8 mouse cellular contexts compared by ENCODE assay signal in genomic region chr11:97152023-97152426, GRCm38 (mm10). TPM values are rescaled to one million over a fixed set of nuclear protein-coding genes. Genes with fewer than 3 reads are reported as not detected.
DNase-seq lines count a peak whose midpoint lies in the region; ATAC-seq lines count a peak whose summit lies in the region.

No protein-coding gene starts in this region.

- H3K4me1 ChIP-seq in embryonic facial prominence, embryonic 10.5 days = peaks cover 55% of the 10 kb centered on the region
- peaks cover 19 to 25% of the 10 kb centered on the region in 2 experiments for H3K4me1 ChIP-seq in heart, embryonic 14.5 days (ENCODE audit: control insufficient read depth in 2 of 2, insufficient read depth in 2 of 2, low read length in 2 of 2)
- H3K4me1 ChIP-seq in midbrain, embryonic 11.5 days (ENCODE audit: control insufficient read depth, insufficient read depth, low read length) = peaks cover 17% of the 10 kb centered on the region

- peak overlapping the region; percentile 80; the same call in 1 of the 2 replicates for H3K9ac ChIP-seq in heart, embryonic 14.5 days (ENCODE audit: low read length)
- peak overlapping the region; percentile 55 for H3K9ac ChIP-seq in midbrain, embryonic 11.5 days (ENCODE audit: low read length)

- H3K4me3 ChIP-seq in embryonic facial prominence, embryonic 10.5 days = peak overlapping the region; percentile 85
- peak overlapping the region; percentile 48 to 75 for H3K4me3 ChIP-seq in heart, embryonic 14.5 days (ENCODE audit: control insufficient read depth in 1 of 2, insufficient read depth in 1 of 2, low read depth in 1 of 2, low read length in 2 of 2)
- peak overlapping the region; percentile 83 for H3K4me3 ChIP-seq in midbrain, embryonic 11.5 days (ENCODE audit: low read depth, low read length)

- H3K9me3 ChIP-seq in embryonic facial prominence, embryonic 10.5 days = no peaks in the 10 kb centered on the region
- H3K9me3 ChIP-seq in heart, embryonic 14.5 days (ENCODE audit: control insufficient read depth, low read length) = no peaks in the 10 kb centered on the region
- no peaks in the 10 kb centered on the region for H3K9me3 ChIP-seq in midbrain, embryonic 11.5 days (ENCODE audit: control insufficient read depth, low read length)

- DNase-seq in urinary bladder, postnatal 36 days (ENCODE audit: low spot score in 2 of 2) = peak; percentile 49 to 58
- DNase-seq in urinary bladder, postnatal 10 days (ENCODE audit: low spot score) = no peak
- DNase-seq in embryonic facial prominence, embryonic 10.5 days (ENCODE audit: low spot score) = peak; percentile 51
- DNase-seq in kidney, postnatal 10 days = peak; percentile 69
- DNase-seq in midbrain, embryonic 11.5 days (ENCODE audit: low spot score, missing footprints) = no peak
- no peak for DNase-seq in layer of hippocampus, adult 9-10 months (ENCODE audit: low spot score)

- H3K36me3 ChIP-seq in embryonic facial prominence, embryonic 10.5 days (replicated peaks) = peaks cover 47% of the 10 kb centered on the region
- H3K36me3 ChIP-seq in heart, embryonic 14.5 days (ENCODE audit: control insufficient read depth, insufficient read depth, low read length) = peaks cover 12% of the 10 kb centered on the region
- H3K36me3 ChIP-seq in midbrain, embryonic 11.5 days (ENCODE audit: control insufficient read depth, insufficient read depth, low read length) = no peaks in the 10 kb centered on the region; the same call in 1 of the 2 replicates

- no peak for ATAC-seq in heart, embryonic 14.5 days (ENCODE audit: insufficient number of reproducible peaks, insufficient read depth, low FRiP score, low read depth)
- ATAC-seq in midbrain, embryonic 11.5 days (ENCODE audit: low FRiP score) = no peak
- ATAC-seq in erythroid progenitor cell, adult 5-6 weeks (replicated peaks; ENCODE audit: low FRiP score, poor library complexity, severe bottlenecking) = no peak

- H3K4me2 ChIP-seq in heart, embryonic 14.5 days (ENCODE audit: low read length) = peak overlapping the region; percentile 95
- peak overlapping the region; percentile 87 for H3K4me2 ChIP-seq in midbrain, embryonic 11.5 days

- H3K27me3 ChIP-seq in embryonic facial prominence, embryonic 10.5 days (replicated peaks; ENCODE audit: low read depth, poor library complexity, severe bottlenecking) = peaks cover 26% of the 10 kb centered on the region
- H3K27me3 ChIP-seq in heart, embryonic 14.5 days (ENCODE audit: control insufficient read depth, insufficient read depth, low read length) = no peaks in the 10 kb centered on the region
- peaks cover 15% of the 10 kb centered on the region for H3K27me3 ChIP-seq in midbrain, embryonic 11.5 days (ENCODE audit: control insufficient read depth, insufficient read depth, low read length)

- WGBS in embryonic facial prominence, embryonic 10.5 days = 2% methylated on average over 11 of the region's 11 CpGs
- WGBS in heart, embryonic 14.5 days = 2% methylated on average over 11 of the region's 11 CpGs
- WGBS in midbrain, embryonic 11.5 days = under 1% methylated on average over 11 of the region's 11 CpGs

- H3K27ac ChIP-seq in embryonic facial prominence, embryonic 10.5 days (replicated peaks) = peak overlapping the region; percentile 10; the same call in 1 of the 2 replicates
- H3K27ac ChIP-seq in heart, embryonic 14.5 days (replicated peaks in 1 of 2; ENCODE audit: control insufficient read depth in 1 of 2, insufficient read depth in 1 of 2, low read depth in 2 of 2, low read length in 2 of 2) = no peak overlapping the region
- no peak overlapping the region; the same call in 1 of the 2 replicates for H3K27ac ChIP-seq in midbrain, embryonic 11.5 days (ENCODE audit: low read depth, low read length)

RNA-seq across cellular contexts. Expression of gene Tbkbp1, which starts 0.7 kb away (rescaled TPM):
- 4.7 and 5.1 TPM in 2 replicates for polyA plus RNA-seq in embryonic facial prominence, embryonic 10.5 days (2016; fragmentation: Nextera tagmentation; extraction: Ambion mirVana)
- 7.1 and 7.3 TPM in 2 replicates for polyA plus RNA-seq in heart, embryonic 14.5 days (2014; fragmentation: Nextera tagmentation; extraction: Ambion mirVana)
- polyA plus RNA-seq in midbrain, embryonic 11.5 days (2014; fragmentation: Nextera tagmentation; extraction: Ambion mirVana) = 2.8 and 3.6 TPM in 2 replicates
- 1.4 and 15.9 TPM in 2 replicates for total RNA-seq in erythroid progenitor cell, adult 5-6 weeks (2015; ENCODE audit: low replicate concordance)
- total RNA-seq in erythroid progenitor cell, adult 5-6 weeks (2017; ENCODE audit: low replicate concordance) = 1.3 TPM in 1 of 2 replicates, not detected in the other

RNA-seq across cellular contexts. Expression of gene Kpnb1, which starts 35.7 kb away (rescaled TPM):
- 85.5 and 85.9 TPM in 2 replicates for polyA plus RNA-seq in embryonic facial prominence, embryonic 10.5 days (2016; fragmentation: Nextera tagmentation; extraction: Ambion mirVana)
- 38.8 and 40.2 TPM in 2 replicates for polyA plus RNA-seq in heart, embryonic 14.5 days (2014; fragmentation: Nextera tagmentation; extraction: Ambion mirVana)
- polyA plus RNA-seq in midbrain, embryonic 11.5 days (2014; fragmentation: Nextera tagmentation; extraction: Ambion mirVana) = 111 and 116 TPM in 2 replicates
- 116 and 118 TPM in 2 replicates for total RNA-seq in erythroid progenitor cell, adult 5-6 weeks (2015; ENCODE audit: low replicate concordance)
- total RNA-seq in erythroid progenitor cell, adult 5-6 weeks (2017; ENCODE audit: low replicate concordance) = 267 and 391 TPM in 2 replicates

RNA-seq across cellular contexts. Expression of gene Tbx21, which starts 36.9 kb away (rescaled TPM):
- 0.11 and 0.17 TPM in 2 replicates for polyA plus RNA-seq in embryonic facial prominence, embryonic 10.5 days (2016; fragmentation: Nextera tagmentation; extraction: Ambion mirVana)
- 0.08 TPM in 1 of 2 replicates, not detected in the other for polyA plus RNA-seq in heart, embryonic 14.5 days (2014; fragmentation: Nextera tagmentation; extraction: Ambion mirVana)
- 0.12 and 0.14 TPM in 2 replicates for polyA plus RNA-seq in midbrain, embryonic 11.5 days (2014; fragmentation: Nextera tagmentation; extraction: Ambion mirVana)
- not detected in 2 replicates for total RNA-seq in erythroid progenitor cell, adult 5-6 weeks (2015; ENCODE audit: low replicate concordance)
- not detected in 2 replicates for total RNA-seq in erythroid progenitor cell, adult 5-6 weeks (2017; ENCODE audit: low replicate concordance)

Comparison
In these comparisons a context has a peak if more than half of its experiments do, and no peak if none do; other contexts are left out.
1. DNase-seq: peak in urinary bladder, postnatal 36 days (2 of 2), embryonic facial prominence, embryonic 10.5 days (single experiment) and kidney, postnatal 10 days (single experiment); none in urinary bladder, postnatal 10 days (single experiment), midbrain, embryonic 11.5 days (single experiment) and layer of hippocampus, adult 9-10 months (single experiment).
2. Peak in every context shown above with its lines, with median percentiles within 50 percentile points of each other: H3K4me3 ChIP-seq.